Mouse (Mus musculus): Measurements from ENCODE around the gene Acad10. TPM values are rescaled to one million over a fixed set of nuclear protein-coding genes. Genes with fewer than 3 reads are reported as not detected.
"Not testable (repeated sequence)": the region's sequence is repeated elsewhere in the genome, so short reads cannot be mapped to it uniquely, and the experiment has no call there.

Gene Acad10
- polyA plus RNA-seq, 1 experiment from 2014 or later = 3.2 TPM

DNA sequence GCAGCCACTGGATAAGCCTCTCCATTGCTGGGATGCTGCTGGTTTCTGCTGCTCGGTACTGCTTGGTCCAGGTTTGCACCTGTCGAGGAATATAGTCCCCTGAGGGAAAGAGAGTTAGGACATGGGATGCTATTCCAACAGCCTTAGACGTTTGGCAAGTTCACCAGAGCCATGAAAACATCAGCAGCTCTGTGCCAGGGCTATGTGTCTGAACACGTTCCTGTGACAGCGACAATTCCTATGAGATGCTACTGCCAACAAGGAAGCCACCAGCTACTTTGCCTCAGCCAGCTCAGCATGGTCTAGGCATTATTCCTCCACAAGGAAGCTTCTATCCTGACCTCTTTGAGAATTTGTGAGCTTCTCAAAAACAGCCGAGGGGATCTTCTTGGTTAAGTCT lies 23.0 kb downstream of the Acad10 start:
- Histone ChIP-seq H3K36me3 (ENCODE audit: control insufficient read depth, insufficient read depth, low read length) (no peaks in the 10 kb centered on the region), H3K4me1 (ENCODE audit: control insufficient read depth, insufficient read depth, low read length) (no peaks in the 10 kb centered on the region), H3K9me3 (ENCODE audit: control insufficient read depth, low read length) (no peaks in the 10 kb centered on the region), H3K4me3 (ENCODE audit: low read length) (no peak overlapping the region), H3K9ac (ENCODE audit: low read depth, low read length) (no peak overlapping the region), H3K4me2 (replicated peaks; ENCODE audit: low read depth, low read length) (no peak overlapping the region), H3K27ac (ENCODE audit: low read depth, low read length) (no peak overlapping the region), H3K27me3 (ENCODE audit: control insufficient read depth, insufficient read depth, low read length) (no peaks in the 10 kb centered on the region)
- WGBS = 86% methylated on average over 6 of the region's 6 CpGs
- no peak for ATAC-seq (ENCODE audit: low FRiP score, low TSS enrichment)

DNA sequence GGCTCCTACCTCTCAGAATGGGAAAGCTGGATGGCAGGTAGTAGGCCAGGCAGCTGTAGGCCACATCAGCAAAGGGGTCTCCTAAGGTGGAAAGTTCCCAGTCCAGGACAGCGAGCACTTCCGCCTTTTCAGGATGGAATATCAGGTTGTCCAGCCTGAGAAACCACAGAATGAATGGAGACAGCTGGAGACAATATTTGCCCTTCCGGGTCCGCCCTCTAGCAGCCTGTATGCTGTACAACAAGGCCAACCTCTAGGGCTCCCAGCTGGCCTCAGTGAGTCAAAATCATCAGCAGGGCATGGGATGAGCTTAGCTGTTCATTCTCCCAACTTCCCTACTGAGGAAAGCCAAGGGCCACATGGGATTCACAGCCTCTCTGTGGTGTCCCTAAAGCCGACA lies 25.6 kb downstream of the Acad10 start:
- 92% methylated on average over 5 of the region's 5 CpGs for WGBS
- H3K4me3 ChIP-seq (ENCODE audit: low read length) = no peak overlapping the region
- H3K36me3 ChIP-seq (ENCODE audit: control insufficient read depth, insufficient read depth, low read length) = no peaks in the 10 kb centered on the region
- ATAC-seq (ENCODE audit: low FRiP score, low TSS enrichment) = no peak
- no peak overlapping the region for H3K9ac ChIP-seq (ENCODE audit: low read depth, low read length)
- H3K4me1 ChIP-seq (ENCODE audit: control insufficient read depth, insufficient read depth, low read length) = no peaks in the 10 kb centered on the region
- H3K4me2 ChIP-seq (replicated peaks; ENCODE audit: low read depth, low read length) = no peak overlapping the region
- no peak overlapping the region for H3K27ac ChIP-seq (ENCODE audit: low read depth, low read length)
- H3K27me3 ChIP-seq (ENCODE audit: control insufficient read depth, insufficient read depth, low read length) = no peaks in the 10 kb centered on the region
- no peaks in the 10 kb centered on the region for H3K9me3 ChIP-seq (ENCODE audit: control insufficient read depth, low read length)

DNA sequence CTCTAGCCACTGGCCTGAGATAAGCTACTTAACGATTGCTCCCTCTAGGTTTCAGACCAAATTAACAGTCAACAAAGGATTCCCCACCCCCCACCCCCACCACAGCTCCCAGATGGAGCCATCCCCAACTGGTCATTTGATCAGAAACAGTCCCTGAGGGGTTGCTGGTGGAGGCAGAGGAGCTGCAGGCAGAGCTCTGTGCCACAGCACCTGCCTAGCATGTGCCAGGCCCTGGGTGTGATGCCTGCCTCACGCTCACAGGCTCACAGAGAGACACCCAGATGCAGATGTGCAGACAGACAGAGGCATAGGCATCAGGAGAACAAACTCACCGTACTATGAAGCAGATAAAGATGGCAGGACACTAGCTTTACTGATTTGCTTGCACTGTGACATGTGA lies 27.5 kb downstream of the Acad10 start:
- 44% methylated on average over 3 of the region's 3 CpGs for WGBS
- no peak for ATAC-seq (ENCODE audit: low FRiP score, low TSS enrichment)
- no peak overlapping the region for H3K4me3 ChIP-seq (ENCODE audit: low read length)

DNA sequence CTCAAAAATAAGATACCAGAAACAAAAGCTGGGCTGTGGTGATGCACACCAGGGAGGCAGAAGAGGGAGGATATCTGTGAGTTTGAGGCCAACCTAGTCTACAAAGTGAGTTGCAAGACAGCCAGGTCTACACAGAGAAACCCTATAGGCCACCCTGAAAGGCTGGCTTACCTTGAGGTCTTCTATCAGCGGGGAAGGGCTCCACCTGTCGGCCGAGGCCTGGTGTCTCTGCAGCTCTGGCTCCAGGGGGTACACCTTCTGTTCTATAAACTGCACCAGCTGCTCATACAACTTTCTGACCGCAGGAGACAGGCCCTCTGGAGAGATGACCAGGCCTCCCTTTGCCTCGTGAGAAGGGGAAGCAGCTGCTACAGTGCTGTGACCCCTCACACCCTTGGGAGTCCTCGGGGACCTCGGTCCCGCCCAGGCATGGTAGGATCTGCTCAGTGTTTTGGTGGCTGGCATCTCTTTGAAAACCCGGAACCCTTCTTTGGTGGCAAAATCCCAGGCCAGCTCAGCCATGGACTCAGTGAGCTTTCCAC lies 29.1 kb downstream of the Acad10 start:
- H3K27me3 ChIP-seq (ENCODE audit: control insufficient read depth, insufficient read depth, low read length); ATAC-seq (ENCODE audit: low FRiP score, low TSS enrichment); H3K4me1 ChIP-seq (ENCODE audit: control insufficient read depth, insufficient read depth, low read length); H3K4me2 ChIP-seq (replicated peaks; ENCODE audit: low read depth, low read length); H3K4me3 ChIP-seq (ENCODE audit: low read length); H3K36me3 ChIP-seq (ENCODE audit: control insufficient read depth, insufficient read depth, low read length); H3K9ac ChIP-seq (ENCODE audit: low read depth, low read length); H3K27ac ChIP-seq (ENCODE audit: low read depth, low read length); H3K9me3 ChIP-seq (ENCODE audit: control insufficient read depth, low read length): not testable (repeated sequence)
- 55% methylated on average over 7 of the region's 9 CpGs for WGBS

More for the DNA sequence above, 27.5 kb downstream of the Acad10 start:
- H3K27me3 ChIP-seq (ENCODE audit: control insufficient read depth, insufficient read depth, low read length) = no peaks in the 10 kb centered on the region
- H3K36me3 ChIP-seq (ENCODE audit: control insufficient read depth, insufficient read depth, low read length) = no peaks in the 10 kb centered on the region
- H3K4me2 ChIP-seq (replicated peaks; ENCODE audit: low read depth, low read length) = no peak overlapping the region
- H3K9ac ChIP-seq (ENCODE audit: low read depth, low read length) = no peak overlapping the region
- no peak overlapping the region for H3K27ac ChIP-seq (ENCODE audit: low read depth, low read length)
- no peaks in the 10 kb centered on the region for H3K4me1 ChIP-seq (ENCODE audit: control insufficient read depth, insufficient read depth, low read length)
- no peaks in the 10 kb centered on the region for H3K9me3 ChIP-seq (ENCODE audit: control insufficient read depth, low read length)

DNA sequence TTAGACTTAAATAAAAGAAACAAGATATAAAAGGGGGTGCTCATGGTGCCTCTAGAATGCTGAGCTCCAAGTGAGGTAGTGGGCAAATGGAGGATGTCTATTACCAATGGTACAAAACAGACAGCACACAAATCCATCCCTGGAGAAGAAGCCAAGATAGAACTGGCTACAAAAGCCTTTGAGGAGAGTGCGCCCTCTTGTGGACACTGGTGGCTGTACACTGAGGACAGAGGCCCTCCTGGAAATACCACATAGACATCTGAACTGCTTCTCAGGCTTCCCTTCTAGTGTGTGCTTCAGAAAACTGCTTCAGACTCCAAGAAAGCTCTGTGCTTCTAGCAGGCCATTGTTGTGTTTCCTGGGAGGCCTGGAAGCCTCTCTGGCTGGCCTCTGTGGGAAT lies 32.4 kb downstream of the Acad10 start:
- no peaks in the 10 kb centered on the region for H3K36me3 ChIP-seq (ENCODE audit: control insufficient read depth, insufficient read depth, low read length)
- WGBS = 0% methylated on average over 1 of the region's 1 CpGs
- H3K4me3 ChIP-seq (ENCODE audit: low read length) = no peak overlapping the region
- H3K27me3 ChIP-seq (ENCODE audit: control insufficient read depth, insufficient read depth, low read length) = no peaks in the 10 kb centered on the region
- no peak for ATAC-seq (ENCODE audit: low FRiP score, low TSS enrichment)
- no peak overlapping the region for H3K27ac ChIP-seq (ENCODE audit: low read depth, low read length)
- no peak overlapping the region for H3K4me2 ChIP-seq (replicated peaks; ENCODE audit: low read depth, low read length)
- H3K9me3 ChIP-seq (ENCODE audit: control insufficient read depth, low read length) = no peaks in the 10 kb centered on the region
- H3K9ac ChIP-seq (ENCODE audit: low read depth, low read length) = no peak overlapping the region
- no peaks in the 10 kb centered on the region for H3K4me1 ChIP-seq (ENCODE audit: control insufficient read depth, insufficient read depth, low read length)

DNA sequence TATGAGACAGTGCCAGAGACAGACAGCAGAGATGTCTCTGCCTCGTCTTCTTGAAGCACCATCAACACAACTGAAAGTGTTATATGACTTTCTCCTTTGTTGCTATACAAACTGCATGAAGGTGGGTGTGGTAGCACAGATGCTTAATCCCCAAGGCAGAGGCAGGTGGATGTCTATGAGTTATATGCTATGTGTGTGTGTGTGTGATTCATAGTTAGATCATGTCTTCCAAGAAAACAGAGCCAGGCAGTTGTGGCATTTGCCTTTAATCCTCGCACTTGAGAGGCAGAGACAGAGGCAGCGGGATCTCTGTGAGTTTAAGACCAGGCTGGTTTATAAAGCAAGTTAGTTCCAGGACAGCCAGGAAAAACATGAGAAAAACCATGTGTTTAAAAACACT lies 37.1 kb downstream of the Acad10 start:
- Histone ChIP-seq H3K27ac (ENCODE audit: low read depth, low read length) (no peak overlapping the region), H3K4me2 (replicated peaks; ENCODE audit: low read depth, low read length) (no peak overlapping the region), H3K36me3 (ENCODE audit: control insufficient read depth, insufficient read depth, low read length) (no peaks in the 10 kb centered on the region), H3K4me1 (ENCODE audit: control insufficient read depth, insufficient read depth, low read length) (peaks cover 7% of the 10 kb centered on the region; the same call in 1 of the 2 replicates), H3K4me3 (ENCODE audit: low read length) (no peak overlapping the region), H3K27me3 (ENCODE audit: control insufficient read depth, insufficient read depth, low read length) (no peaks in the 10 kb centered on the region), H3K9me3 (ENCODE audit: control insufficient read depth, low read length) (no peaks in the 10 kb centered on the region), H3K9ac (ENCODE audit: low read depth, low read length) (no peak overlapping the region)
- ATAC-seq (ENCODE audit: low FRiP score, low TSS enrichment) = no peak
- 81% methylated on average over 3 of the region's 3 CpGs for WGBS

DNA sequence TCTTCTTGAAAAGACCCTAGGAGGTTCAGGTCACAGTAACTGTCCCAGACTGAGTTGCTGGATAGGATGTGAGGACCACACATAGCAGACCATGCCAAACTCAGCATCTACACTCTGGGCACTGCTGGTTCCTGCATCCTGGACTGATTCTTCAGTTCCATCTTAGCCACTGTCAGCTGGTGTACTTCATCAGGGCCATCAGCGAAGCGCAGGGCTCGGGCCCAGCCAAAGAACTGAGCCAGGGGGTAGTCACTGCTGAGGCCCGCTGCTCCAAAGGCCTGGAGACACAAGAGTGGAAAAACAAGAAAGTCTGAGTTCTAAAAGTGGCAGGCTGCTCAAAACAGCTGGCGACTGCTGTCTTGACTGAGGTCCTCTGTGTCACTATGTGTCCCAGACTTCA lies 39.2 kb downstream of the Acad10 start:
- peaks cover 7% of the 10 kb centered on the region; the same call in 1 of the 2 replicates for H3K4me1 ChIP-seq (ENCODE audit: control insufficient read depth, insufficient read depth, low read length)
- H3K9ac ChIP-seq (ENCODE audit: low read depth, low read length) = no peak overlapping the region
- no peak overlapping the region for H3K4me3 ChIP-seq (ENCODE audit: low read length)
- H3K27ac ChIP-seq (ENCODE audit: low read depth, low read length) = no peak overlapping the region
- H3K36me3 ChIP-seq (ENCODE audit: control insufficient read depth, insufficient read depth, low read length) = no peaks in the 10 kb centered on the region
- 92% methylated on average over 5 of the region's 5 CpGs for WGBS
- no peaks in the 10 kb centered on the region for H3K27me3 ChIP-seq (ENCODE audit: control insufficient read depth, insufficient read depth, low read length)
- no peaks in the 10 kb centered on the region for H3K9me3 ChIP-seq (ENCODE audit: control insufficient read depth, low read length)
- ATAC-seq (ENCODE audit: low FRiP score, low TSS enrichment) = no peak
- H3K4me2 ChIP-seq (replicated peaks; ENCODE audit: low read depth, low read length) = no peak overlapping the region

DNA sequence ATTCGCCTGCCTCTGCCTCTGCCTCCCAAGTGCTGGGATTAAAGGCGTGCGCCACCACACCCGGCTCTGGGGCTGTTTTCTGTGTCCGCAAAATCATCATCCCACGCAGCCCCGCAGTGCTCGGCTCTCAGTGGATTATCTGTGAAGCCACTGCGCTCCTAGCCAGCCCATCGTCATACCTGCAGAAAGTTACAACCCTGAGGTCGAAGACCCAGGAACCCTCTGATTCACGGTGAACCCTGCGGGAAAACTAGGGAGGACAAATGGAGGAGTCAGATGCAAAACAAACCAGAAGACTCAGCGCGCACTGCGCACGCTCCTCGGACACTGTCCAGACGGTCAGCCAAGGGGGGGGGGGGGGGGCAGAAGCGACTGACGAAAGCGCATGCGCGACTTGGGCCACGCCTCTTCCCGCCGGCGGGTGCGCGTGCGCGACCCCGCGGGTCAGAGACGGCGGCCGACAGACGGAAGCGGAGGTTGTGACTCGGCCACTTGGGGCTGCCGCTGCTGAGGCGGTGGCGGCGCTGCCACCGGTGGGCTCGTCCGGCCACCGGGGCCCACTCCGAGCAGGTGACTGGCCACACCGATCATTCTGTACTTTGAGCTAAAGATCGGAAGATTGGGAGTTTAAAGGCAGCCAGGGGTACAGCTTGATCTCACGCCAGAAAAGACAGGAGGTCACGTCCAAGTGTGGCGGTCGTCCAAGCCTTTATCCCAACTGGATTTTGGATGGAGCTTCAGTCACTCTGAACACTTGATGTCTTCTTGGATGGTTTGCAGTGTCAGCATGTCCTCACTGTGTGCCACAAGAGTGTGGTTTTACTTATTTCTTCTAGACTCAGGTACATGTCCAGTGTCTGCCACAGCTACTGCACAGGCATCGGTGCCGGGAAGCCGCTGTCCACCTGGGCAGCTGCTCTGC lies 41.5 kb downstream of the Acad10 start, which contains the start of gene Acad12:
Gene Acad12 (minus strand): TSS at position 347 of the 922 bp plus-strand sequence.
- Histone ChIP-seq H3K4me1 (ENCODE audit: control insufficient read depth, insufficient read depth, low read length) (peaks cover 7% of the 10 kb centered on the region; the same call in 1 of the 2 replicates), H3K9ac (ENCODE audit: low read depth, low read length) (peak within 1 kb of the TSS; percentile 72), H3K36me3 (ENCODE audit: control insufficient read depth, insufficient read depth, low read length) (no peaks in the 10 kb centered on the region), H3K27me3 (ENCODE audit: control insufficient read depth, insufficient read depth, low read length) (no peaks in the 10 kb centered on the region), H3K4me3 (ENCODE audit: low read length) (peak within 1 kb of the TSS; percentile 80), H3K4me2 (replicated peaks; ENCODE audit: low read depth, low read length) (peak within 1 kb of the TSS; percentile 74), H3K27ac (ENCODE audit: low read depth, low read length) (peak within 1 kb of the TSS; percentile 59; the same call in 1 of the 2 replicates), H3K9me3 (ENCODE audit: control insufficient read depth, low read length) (no peaks in the 10 kb centered on the region)
- WGBS = under 1% methylated on average over 56 of the region's 58 CpGs
- peak; percentile 93 for ATAC-seq (ENCODE audit: low FRiP score, low TSS enrichment)

DNA sequence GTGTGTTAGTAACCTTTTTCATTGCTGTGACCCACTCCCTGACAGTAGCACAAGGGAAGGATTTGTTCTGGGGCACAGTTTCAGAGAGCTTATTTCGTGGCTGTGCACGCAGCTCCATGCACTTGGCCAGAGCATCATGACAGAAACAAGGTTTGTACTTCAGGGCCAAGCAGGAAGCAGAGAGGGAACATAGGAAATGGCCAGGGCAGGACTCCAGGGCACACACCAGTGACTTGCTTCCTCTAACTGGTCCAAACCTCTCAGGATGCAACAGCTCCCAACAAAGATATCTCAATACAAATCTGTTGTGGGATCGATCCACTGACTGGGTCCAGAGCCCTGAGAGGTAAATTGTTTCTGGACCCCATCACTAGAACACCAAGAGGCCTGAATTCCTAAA lies 45.4 kb downstream of the Acad10 start:
- not testable (repeated sequence) for ATAC-seq (ENCODE audit: low FRiP score, low TSS enrichment); H3K36me3 ChIP-seq (ENCODE audit: control insufficient read depth, insufficient read depth, low read length); H3K4me2 ChIP-seq (replicated peaks; ENCODE audit: low read depth, low read length); H3K9ac ChIP-seq (ENCODE audit: low read depth, low read length); H3K4me1 ChIP-seq (ENCODE audit: control insufficient read depth, insufficient read depth, low read length); H3K27me3 ChIP-seq (ENCODE audit: control insufficient read depth, insufficient read depth, low read length); H3K9me3 ChIP-seq (ENCODE audit: control insufficient read depth, low read length); H3K4me3 ChIP-seq (ENCODE audit: low read length); H3K27ac ChIP-seq (ENCODE audit: low read depth, low read length)
- WGBS = 81% methylated on average over 3 of the region's 3 CpGs

Data from kidney, embryonic 14.5 days (tissue).